Mouse (Mus musculus) liver, adult 2 months (tissue): ENCODE measurements around the gene Sec24c. TPM values are rescaled to one million over a fixed set of nuclear protein-coding genes. Genes with fewer than 3 reads are reported as not detected.
A peak's percentile ranks its signal among the peaks of the same experiment; 100 is the strongest.

ENCODE experiments used
- DNase-seq: peaks from one replicate; pipeline ENCODE4 v3.0.0-alpha.2; 2011; ENCODE audit warnings: low read depth, low spot score; ENCODE audit errors: extremely low read depth
- H3K27ac ChIP-seq: fragments of 200-500 bp; replicated peaks from 2 replicates; pipeline ENCODE4 v1.5.1; 2012; ENCODE audit warnings: low read depth, mild to moderate bottlenecking, control low read depth, inconsistent platforms, low read length; ENCODE audit not compliant: insufficient read depth
- H3K27me3 ChIP-seq: fragments of 200-500 bp; 2 replicates; pipeline ENCODE4 v1.6.1; 2012; ENCODE audit warnings: mild to moderate bottlenecking, moderate library complexity, low read length, inconsistent platforms; ENCODE audit not compliant: control insufficient read depth, insufficient read depth
- H3K36me3 ChIP-seq: fragments of 200-500 bp; 2 replicates; pipeline ENCODE4 v1.6.1; 2012; ENCODE audit warnings: low read length, inconsistent platforms; ENCODE audit not compliant: control insufficient read depth, insufficient read depth
- H3K4me1 ChIP-seq: fragments of 200-500 bp; 2 replicates; pipeline ENCODE4 v1.6.1; 2011; ENCODE audit warnings: low read length; ENCODE audit not compliant: control insufficient read depth, insufficient read depth
- H3K4me3 ChIP-seq: fragments of 200-500 bp; 2 replicates; pipeline ENCODE4 v1.5.1; 2011; ENCODE audit warnings: low read depth, mild to moderate bottlenecking, control low read depth, low read length, moderate library complexity; ENCODE audit not compliant: insufficient read depth
- H3K79me2 ChIP-seq: fragments of 200-500 bp; 2 replicates; pipeline ENCODE4 v1.6.1; 2012; ENCODE audit warnings: inconsistent platforms, mild to moderate bottlenecking, low read length, moderate library complexity; ENCODE audit not compliant: control insufficient read depth, insufficient read depth
- H3K9ac ChIP-seq: fragments of 200-500 bp; 2 replicates; pipeline ENCODE4 v1.6.1; 2012; ENCODE audit warnings: low read depth, mild to moderate bottlenecking, control low read depth, inconsistent platforms, low read length
- CTCF ChIP-seq: fragments of 200-500 bp; IDR thresholded peaks from 2 replicates; pipeline ENCODE4 v1.5.1; 2011; ENCODE audit warnings: low read depth, low read length, control low read depth
- POLR2A ChIP-seq: fragments of 200-500 bp; IDR thresholded peaks from 2 replicates; pipeline ENCODE4 v1.6.1; 2011; ENCODE audit warnings: low read length, control low read depth; ENCODE audit not compliant: insufficient read depth; ENCODE audit errors: extremely low read depth
- WGBS: fragments of 180-500 bp; shearing (Covaris S2); methylation state at CpG from one replicate; pipeline ENCODE4 v1.1.7; 2018; 5-methylcytosine and 5-hydroxymethylcytosine counted together
- polyA plus RNA-seq: library from polyadenylated mRNA; depleted of rRNA; stranded (reverse); fragments of >200 nt; gene quantifications from 2 replicates; pipeline ENCODE4 v1.2.3, GENCODE M21; 2012
- total RNA-seq: library from RNA; depleted of rRNA; stranded (reverse); fragments of >200 nt; gene quantifications from 2 replicates; pipeline ENCODE4 v1.2.3, GENCODE M21; 2014

The Sec24c gene
- total and polyA plus RNA-seq, 2 experiments: 52.7 to 183 TPM

GRCm38 (mm10) chr14:20637818-20638574, 36.1 kb upstream of the Sec24c start:
- no peak for TF ChIP-seq POLR2A
- TF ChIP-seq CTCF: no peak
- 0 out of 2 replicates have a peak, but pooled peaks cover 3% of the 10 kb centered on the region for H3K4me1 ChIP-seq
- H3K79me2 ChIP-seq: no peaks in the 10 kb centered on the region
- WGBS: 39% methylated on average over 2 of the region's 2 CpGs
- peak; percentile 28 for DNase-seq
- H3K36me3 ChIP-seq: no peaks in the 10 kb centered on the region
- H3K9ac ChIP-seq: no peak overlapping the region
- H3K27me3 ChIP-seq: no peaks in the 10 kb centered on the region
- H3K4me3 ChIP-seq: no peak overlapping the region
- peak overlapping the region; percentile 49; the same call in 1 of the 2 replicates for H3K27ac ChIP-seq

DNA sequence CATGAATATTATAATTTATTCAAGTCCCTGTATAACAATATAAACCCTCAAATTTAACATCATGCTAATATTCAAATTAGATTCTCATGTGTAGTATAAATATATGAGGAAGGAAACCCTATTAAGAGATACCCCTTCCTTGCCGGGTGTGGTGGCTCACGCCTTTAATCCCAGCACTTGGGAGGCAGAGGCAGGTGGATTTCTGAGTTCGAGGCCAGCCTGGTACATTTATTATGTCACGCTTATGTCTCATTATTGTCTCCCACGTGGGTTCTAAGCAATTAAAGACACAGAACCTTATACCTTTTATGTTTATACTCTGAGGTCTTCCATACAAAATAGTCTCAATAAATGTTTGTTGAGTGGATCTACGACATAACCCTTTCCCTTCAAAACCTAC, 35.4 kb upstream of the Sec24c start:
- Histone ChIP-seq H3K4me1 (0 out of 2 replicates have a peak, but pooled peaks cover 3% of the 10 kb centered on the region), H3K79me2 (no peaks in the 10 kb centered on the region), H3K4me3 (no peak overlapping the region), H3K27me3 (no peaks in the 10 kb centered on the region), H3K9ac (no peak overlapping the region), H3K27ac (no peak overlapping the region), H3K36me3 (no peaks in the 10 kb centered on the region)
- no peak for DNase-seq
- WGBS: 89% methylated on average over 6 of the region's 6 CpGs
- no peak for TF ChIP-seq POLR2A
- TF ChIP-seq CTCF: no peak

- Histone ChIP-seq H3K27me3 (no peaks in the 10 kb centered on the region), H3K9ac (peak overlapping the region; percentile 79), H3K36me3 (no peaks in the 10 kb centered on the region), H3K79me2 (no peaks in the 10 kb centered on the region), H3K4me3 (peak overlapping the region; percentile 67), H3K4me1 (0 out of 2 replicates have a peak, but pooled peaks cover 3% of the 10 kb centered on the region), H3K27ac (peak overlapping the region; percentile 34; the same call in 1 of the 2 replicates)
- no peak for DNase-seq
- TF ChIP-seq CTCF (no peak), POLR2A (no peak)
- 17% methylated on average over 16 of the region's 16 CpGs for WGBS
Observed at GRCm38 (mm10) chr14:20639918-20640619, 34.0 kb upstream of the Sec24c start.

DNA sequence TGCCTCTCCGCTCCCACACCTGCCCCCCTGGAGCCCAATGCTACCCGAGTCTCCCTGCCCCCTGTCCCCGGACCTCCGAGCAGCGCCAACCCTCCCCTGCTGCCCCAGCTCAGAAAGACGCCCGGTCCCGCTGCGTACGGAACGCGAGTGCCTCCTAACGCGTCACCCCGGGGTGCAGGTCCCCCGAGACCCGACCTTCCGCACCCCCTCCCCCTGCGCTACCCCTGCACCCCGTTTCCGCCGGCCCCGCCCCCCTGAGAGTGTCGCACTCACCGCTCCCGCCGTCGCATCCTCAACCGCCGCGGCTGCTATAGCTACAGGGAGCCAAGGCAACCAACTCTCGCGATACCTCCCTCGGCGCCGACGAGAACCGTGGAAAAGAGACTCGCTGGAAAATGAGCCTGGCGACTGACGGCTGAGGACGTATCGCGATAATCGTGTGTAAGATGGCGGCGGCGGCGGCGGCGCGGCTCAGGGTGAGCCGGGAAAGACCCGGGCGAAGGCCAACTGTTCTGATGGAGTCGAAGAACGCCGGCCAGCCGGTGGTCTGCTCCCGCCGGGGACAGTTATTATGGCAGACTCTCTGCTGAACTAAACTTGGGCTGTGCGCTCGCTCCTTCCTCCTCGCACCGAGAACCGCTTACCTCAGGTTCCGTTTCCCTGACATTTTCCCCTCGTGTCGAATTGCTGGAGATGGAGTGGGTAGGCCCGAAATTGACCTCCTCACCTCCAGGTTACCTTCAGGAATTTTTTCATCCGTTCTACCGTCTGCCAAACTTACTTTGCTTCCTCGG, 33.3 kb upstream of the Sec24c start, which contains the start of gene Usp54:
Gene Usp54, minus strand, starts transcription at position 420 of the 794 bp plus-strand sequence.
- no peaks in the 10 kb centered on the region for H3K27me3 ChIP-seq
- no peaks in the 10 kb centered on the region for H3K36me3 ChIP-seq
- DNase-seq: peak; percentile 85
- TF ChIP-seq POLR2A: peak; percentile 78; the same call in 1 of the 2 replicates
- no peak for TF ChIP-seq CTCF
- H3K9ac ChIP-seq: peak within 1 kb of the TSS; percentile 79
- 0 out of 2 replicates have a peak, but pooled peaks cover 3% of the 10 kb centered on the region for H3K4me1 ChIP-seq
- peak within 1 kb of the TSS; percentile 71 for H3K27ac ChIP-seq
- no peaks in the 10 kb centered on the region for H3K79me2 ChIP-seq
- 1% methylated on average over 73 of the region's 73 CpGs for WGBS
- H3K4me3 ChIP-seq: peak within 1 kb of the TSS; percentile 67

DNA sequence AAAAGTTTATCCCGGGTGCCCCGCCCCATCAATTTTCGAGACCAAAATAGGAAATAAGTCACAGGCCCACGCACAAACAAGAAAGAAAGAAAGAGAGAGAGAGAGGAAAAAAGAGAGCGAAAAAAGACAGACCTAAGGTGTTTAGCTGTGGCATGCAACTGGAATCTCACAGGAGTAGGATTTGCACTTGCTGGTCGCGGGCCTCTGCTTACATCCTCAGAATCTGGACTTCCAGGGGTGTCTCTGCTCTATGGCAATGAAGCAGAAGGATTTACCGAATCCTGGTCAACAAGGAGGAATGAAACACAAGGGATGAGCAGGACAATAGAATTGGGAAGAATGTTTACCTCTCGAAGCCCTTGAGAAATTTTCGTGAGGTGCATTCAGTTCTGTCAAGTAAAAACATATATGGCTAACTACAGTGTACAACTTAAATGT, 32.7 kb upstream of the Sec24c start:
- H3K27ac ChIP-seq: peak overlapping the region; percentile 71; the same call in 1 of the 2 replicates
- DNase-seq: no peak
- H3K27me3 ChIP-seq: no peaks in the 10 kb centered on the region
- WGBS: 14% methylated on average over 10 of the region's 10 CpGs
- H3K79me2 ChIP-seq: no peaks in the 10 kb centered on the region
- no peak for TF ChIP-seq POLR2A
- TF ChIP-seq CTCF: no peak
- H3K4me1 ChIP-seq: 0 out of 2 replicates have a peak, but pooled peaks cover 3% of the 10 kb centered on the region
- H3K4me3 ChIP-seq: peak overlapping the region; percentile 67
- H3K9ac ChIP-seq: peak overlapping the region; percentile 77
- no peaks in the 10 kb centered on the region for H3K36me3 ChIP-seq
